Mouse (Mus musculus) adrenal gland, postnatal 25 days (tissue): ENCODE data around the gene Dhcr24. TPM values are rescaled to one million over a fixed set of nuclear protein-coding genes. Genes with fewer than 3 reads are reported as not detected.

ENCODE experiments used
- DNase-seq: peaks from one replicate; pipeline ENCODE4 v3.0.0; 2021; ENCODE audit warnings: mixed read lengths
- total RNA-seq: library from RNA; stranded (reverse); gene quantifications from 2 replicates; pipeline ENCODE4 v1.2.3, GENCODE M21; 2021

Gene Dhcr24
- total RNA-seq, 1 experiment from 2014 or later, result 448 TPM

DNA sequence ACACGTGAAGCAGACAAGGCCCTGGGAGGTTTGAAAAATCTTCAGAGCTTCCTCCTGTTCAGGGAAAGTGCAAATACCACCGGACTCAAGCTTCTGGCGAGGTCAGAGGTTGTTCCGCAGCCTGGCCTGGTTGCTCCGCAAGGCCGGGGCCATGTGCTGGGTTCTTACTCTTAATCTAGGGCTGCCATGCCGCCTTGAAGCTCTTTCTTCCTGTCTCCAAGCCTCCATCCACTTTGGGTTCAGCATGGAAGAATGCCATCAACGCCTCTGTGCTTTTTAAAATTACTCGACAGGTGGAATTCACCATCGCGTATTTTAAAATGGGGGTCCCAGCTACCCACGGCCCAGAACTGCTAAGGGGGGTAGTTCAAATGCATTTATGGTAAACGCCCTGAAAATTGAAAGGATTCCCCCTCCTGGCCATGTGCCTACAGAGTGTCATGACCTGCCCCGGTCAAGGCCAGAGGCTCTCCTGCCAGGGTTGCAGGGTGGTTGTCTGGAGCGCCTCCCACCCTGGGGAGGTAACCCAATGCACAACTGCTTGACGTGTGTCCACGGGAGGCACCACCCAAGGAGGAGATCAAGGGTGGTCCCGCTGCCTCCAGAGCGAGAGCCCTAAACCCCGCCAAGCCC lies 509 bp upstream of the Dhcr24 start:
- DNase-seq, result no peak

DNA sequence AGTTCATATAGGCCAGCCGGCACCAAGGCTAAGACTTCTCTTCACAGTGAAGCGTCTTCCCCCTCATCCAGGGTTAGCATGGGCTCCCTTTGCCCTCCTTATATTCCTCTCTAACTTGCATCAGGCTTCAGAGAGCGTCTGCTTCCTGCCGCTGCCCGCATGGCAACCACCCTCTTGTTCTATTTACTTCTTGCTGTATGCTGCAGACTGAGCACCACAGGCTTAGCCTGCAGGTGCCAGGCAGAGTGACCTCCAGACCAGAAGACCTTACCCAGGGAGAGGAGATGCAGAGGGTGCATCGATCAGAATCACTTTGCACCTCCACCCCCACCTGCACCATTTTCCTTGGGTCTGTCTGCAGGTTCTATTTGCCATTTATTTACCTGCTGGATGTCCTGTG lies 1.2 kb downstream of the Dhcr24 start:
- no peak for DNase-seq

DNA sequence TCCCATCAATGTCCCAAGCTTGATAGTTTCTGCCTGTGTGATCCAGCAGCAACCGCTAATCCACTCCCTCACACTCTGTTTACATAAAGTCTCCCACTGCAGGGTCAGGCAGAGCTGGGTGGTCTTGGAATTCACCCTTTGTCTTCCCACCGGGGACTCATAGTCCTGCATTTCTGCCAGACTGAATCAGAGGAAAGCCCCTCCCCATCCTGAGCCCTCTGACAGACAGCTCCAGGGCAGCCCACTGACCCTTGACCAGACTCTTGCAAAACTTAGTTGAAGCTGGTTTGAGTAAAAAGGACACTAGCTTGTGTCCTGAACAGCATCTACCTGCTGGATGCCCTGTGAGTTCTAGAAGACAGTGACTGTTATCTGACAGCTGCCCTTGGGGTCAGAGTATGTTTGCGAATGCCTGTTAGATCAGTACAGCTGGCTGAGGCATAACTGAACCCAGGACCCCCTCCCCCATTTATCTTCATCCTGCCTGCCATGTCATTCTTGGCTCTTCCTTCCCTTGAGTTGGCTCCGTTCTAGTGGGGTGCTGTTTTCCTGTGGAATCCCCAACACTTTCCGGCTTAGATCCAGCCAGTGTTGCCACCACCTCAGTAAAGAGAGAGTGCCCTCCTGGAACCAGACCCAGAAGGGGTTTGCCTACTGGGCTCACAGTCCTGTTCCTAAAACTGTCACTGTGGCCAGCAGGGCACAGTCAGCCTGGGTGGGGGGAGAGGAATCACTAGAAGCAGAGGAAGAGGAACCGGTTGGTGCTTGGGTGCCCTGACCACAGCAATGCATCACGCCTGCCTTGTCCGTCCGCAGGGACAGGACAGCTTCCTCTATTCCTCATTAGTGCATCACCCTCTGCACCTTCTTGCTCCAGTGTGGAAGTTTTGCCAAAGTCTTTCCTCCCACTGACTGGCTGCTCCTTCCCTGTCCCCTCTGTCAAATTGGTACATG lies 2.3 kb downstream of the Dhcr24 start:
- no peak for DNase-seq

DNA sequence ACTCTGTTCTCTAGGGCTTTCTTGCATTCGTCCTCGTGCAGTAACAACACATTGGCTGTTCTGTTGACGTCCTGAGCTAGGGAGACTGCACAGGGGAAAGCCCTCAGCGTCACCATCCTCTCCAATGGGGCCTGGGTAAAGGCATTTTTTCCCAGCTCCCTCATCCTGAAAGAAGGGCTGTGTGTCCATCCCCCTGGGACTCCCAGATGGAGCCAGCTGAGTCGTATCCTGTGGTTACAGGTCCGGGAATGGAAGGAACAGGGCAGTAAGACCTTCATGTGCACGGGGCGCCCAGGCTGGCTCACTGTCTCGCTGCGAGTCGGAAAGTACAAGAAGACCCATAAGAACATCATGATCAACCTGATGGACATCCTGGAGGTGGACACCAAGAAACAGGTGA lies 3.3 kb downstream of the Dhcr24 start:
- DNase-seq, result no peak

DNA sequence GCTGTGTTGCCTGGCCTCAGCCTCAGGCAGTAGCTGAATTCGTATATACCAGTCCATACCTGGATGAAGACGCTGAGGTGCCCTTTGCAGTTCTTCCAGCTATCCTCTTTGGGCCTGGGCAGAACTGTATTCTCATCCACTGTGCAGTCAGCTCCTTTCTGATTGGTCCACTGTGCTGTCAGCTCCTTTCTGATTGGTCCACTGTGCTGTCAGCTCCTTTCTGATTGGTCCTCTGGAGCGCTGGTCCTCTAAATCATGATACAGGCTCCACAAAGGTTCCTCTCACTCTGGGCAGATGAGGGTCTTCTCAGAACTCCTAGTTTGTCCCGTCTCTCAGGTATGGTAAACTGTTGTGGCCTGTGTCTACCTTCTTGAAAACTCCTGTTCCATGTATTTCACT lies 8.8 kb downstream of the Dhcr24 start:
- no peak for DNase-seq

DNA sequence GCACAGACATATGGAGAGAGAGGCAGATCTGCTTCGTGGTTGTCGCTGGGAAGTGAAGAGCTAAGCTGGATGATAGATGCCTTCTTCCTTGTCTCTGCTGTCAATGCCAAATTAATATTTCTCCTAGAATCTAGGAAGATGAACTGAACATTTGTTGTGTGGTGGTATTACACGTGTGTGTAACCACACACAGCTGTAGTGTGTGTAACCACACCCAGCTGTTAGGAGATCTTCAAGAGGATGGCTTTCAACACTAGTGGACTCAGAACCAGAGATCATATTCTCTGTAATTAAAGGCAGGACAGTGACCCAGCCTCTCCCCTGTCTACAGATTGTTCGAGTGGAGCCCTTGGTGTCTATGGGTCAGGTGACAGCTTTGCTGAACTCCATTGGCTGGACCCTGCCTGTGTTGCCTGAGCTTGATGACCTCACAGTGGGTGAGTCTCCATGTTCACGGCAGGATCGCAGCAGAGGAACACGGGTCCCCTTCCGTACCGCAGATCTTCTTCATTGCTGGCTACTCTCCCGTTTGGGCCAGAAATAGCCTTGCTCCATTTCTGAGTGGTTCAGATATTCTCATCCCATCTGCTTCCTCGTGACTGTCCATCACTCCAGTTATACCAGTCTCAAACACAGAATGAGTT lies 10.4 kb downstream of the Dhcr24 start:
- DNase-seq, result no peak

DNA sequence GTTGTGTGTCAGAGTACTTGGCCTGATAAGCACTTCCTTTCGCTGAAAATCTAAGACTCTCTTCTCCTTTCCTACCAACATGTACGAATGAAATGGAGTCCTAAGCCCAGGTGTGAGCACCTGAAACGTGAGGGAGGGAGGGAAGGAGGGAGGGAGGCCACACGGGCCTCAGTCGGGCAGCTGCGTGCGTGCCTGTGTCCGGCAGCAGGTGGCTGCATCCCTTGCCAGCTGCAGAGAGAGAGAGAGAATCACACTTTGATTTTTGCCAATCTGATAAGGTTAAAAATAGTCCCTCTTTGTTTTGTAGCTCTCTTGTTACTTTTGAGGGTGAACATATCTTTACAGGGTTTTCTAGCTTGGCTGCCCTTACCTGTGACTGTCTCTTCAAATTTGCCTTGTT lies 14.2 kb downstream of the Dhcr24 start:
- DNase-seq, result no peak

DNA sequence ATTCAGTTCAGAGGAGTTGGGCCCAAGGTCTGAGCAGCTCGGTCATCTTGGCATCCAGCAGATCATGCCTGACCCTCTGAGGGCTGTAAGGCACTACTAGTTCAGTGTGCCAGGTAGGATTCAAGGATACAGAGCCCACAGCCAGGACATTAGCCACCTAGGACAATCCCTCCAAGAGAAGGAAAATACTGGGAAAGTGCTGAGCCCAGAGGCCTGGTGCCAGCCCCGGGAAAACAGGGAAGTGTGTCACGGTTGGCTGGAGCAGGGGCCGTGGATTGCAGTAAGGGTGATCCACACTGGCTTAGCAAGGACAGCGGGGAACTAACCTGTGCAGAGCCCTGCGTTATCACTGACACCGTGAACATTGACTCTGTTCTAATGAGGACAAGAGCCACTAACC lies 16.7 kb downstream of the Dhcr24 start:
- no peak for DNase-seq

DNA sequence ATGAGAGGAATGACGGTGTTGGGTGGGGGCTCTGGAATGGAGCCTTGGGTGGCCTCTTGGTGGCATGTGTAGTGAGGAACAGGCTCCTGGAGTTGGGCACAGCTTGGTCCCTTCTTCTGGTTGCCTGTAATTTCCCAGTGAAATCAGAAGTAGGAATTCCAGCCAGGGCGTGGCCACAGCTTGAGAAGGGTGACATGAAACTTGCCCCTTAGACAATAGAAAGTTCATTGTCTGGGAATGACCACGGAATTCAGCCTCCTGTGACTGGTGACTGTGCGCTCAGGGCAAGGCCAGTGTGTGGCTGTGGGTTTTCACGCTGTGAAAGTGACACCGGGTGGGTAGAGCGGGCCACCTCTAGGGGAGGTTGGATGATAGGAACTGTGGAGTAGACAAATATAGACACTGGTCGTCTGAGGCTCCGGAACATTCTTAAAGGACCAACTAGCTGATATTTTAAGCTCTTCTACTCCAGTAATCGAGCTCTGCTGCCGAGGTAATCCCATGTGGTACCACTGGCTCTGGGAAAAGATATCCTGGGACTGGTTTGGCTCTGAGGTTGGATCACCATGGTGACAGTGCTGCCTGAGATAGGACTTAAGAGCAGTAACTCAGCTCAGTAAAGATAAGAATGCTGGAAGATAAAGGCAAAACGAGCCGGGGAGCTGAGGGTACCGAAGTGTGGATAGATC lies 20.5 kb downstream of the Dhcr24 start:
- DNase-seq, result no peak

DNA sequence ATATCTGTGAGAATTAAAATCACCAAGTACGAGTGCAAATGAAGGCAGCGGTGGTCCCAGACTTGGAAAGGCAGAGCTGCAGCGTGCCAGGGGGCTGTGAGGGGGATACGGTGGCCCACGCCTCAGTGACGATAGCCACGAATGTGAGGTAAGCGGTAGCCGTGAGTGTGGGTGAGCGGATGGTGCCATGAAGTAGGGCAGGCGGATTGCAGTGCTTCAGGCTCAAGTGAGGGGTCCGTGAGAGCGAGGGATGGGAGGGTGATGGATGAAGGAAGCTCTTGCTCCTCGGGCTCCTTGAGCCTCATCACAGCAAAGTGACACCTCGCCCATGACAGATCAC lies 21.0 kb downstream of the Dhcr24 start:
- no peak for DNase-seq

DNA sequence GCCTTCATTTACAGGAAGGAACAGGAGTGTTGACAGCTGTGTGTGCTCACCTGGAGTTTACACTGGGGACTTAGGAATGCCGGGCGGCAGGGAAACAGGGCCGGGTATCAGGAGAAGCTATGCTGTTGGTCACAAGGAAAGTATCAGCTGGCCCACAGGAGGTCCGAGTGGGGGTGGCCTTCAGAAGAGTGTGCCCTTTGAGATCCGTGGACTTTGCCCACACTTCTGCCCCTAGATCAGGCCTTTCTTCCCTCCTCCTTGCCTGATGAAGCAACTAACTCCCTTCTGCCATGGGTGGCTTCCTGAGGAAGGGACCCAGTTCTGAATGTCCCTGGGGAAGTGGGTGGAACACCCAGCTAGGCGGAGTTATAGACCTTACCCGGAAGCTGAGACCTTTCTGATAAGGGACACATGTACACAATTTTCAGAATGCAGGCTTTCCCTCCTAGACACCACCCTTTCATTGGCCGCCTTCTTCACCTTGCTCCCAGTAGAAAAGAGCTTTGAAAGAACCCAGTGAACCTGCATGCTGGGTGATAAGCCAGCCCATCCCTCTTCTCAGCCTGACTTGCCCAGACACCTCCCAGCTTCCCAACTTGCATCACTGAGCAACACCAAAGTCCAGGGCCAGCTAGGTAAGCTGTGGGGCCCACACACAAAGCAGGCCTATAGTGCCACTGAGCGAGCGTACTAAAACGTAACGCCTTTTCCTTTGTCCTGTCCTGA lies 21.8 kb downstream of the Dhcr24 start:
- no peak for DNase-seq

DNA sequence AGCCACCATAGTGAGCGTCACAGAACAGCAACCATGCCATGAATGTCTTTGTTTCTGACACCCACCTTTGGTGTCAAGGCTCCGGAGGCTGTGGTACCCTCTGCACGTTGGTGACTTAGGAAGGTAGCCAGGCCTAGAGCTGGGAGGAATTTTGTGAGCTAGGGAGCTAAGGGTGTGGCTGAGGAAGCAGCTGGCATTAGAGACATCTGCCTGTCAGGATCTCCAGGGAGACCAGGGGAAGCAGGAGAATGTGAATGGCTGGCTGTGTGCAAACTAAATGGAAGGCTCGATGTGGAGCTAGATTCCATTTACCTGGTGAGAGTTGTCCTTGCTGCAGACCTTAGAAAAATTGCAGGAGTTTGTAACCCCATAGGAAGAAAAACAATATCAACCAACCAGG lies 23.8 kb downstream of the Dhcr24 start:
- no peak for DNase-seq

DNA sequence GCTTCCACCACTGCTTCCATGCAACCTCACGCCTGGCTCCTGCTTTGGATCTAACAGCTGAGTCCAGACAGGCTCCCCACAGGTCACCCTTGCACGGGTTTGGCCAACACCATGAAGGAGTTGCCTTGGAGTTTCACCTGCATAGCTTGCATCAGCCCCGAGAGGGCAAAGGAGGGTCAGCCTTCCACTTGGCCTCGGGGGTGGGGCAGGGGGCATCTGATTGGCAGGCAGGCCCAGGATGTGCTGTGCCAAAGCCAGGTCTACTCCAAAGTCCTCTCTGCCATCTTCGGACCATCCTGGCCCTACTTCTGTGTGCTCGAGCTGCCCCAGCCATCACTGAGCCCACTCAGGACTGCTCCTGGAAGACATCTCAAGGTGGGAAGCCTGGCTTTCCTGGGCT lies 26.2 kb downstream of the Dhcr24 start:
- no peak for DNase-seq

DNA sequence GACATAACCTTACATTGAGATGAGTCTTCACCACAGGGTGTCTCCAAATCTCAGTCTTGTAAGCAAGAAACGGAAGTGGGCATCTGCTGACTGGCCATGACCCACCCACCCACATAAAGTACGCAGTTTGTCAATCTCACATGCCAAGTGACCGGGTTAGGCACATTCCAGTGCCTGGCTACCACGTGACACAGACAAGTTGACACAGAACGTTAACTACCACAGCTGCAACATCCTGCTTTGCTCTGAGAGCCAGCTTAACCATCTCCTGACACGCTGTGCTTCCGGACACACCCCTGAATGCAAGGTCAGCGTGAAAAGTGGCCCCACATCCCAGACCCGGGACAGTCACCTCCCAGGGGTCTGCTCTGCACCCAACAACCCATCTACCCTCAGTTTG lies 29.3 kb downstream of the Dhcr24 start:
- no peak for DNase-seq

DNA sequence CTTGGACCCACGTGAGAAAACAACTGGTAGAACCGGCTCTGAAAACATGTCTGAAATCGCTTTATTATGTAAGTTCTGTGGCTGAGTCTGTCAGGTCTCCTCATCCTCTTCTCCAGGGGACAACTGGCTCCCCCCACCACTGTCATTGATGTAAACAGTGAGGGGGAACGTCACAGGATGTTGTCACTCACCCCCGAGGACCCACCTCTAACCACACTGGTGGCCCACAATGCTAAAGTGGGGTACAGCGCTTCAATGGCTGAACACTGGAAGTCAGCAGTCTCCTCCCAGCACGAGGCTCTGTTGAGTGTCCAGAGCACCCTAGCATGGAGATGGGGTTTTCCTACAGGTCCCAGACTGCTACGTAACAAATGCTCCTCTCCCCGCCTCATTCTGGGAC lies 30.0 kb downstream of the Dhcr24 start:
- no peak for DNase-seq

DNA sequence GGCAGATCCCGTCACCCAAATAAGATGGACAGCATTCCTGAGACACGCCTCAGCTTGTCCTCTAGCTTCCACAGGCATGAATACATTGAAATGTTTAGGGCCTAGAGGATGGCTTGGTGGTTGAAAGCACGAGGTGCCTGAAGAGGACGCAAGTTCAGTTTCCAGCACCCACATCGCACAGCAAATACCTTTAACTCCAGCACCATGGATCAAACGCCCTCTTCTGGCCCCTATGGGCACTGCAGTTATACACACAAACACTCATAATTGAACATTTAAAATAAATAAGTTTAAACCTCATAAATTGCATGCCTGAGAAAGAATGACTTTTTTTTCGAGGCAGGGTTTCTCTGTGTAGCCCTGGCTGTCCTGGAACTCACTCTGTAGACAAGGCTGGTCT lies 32.8 kb downstream of the Dhcr24 start:
- no peak for DNase-seq

DNA sequence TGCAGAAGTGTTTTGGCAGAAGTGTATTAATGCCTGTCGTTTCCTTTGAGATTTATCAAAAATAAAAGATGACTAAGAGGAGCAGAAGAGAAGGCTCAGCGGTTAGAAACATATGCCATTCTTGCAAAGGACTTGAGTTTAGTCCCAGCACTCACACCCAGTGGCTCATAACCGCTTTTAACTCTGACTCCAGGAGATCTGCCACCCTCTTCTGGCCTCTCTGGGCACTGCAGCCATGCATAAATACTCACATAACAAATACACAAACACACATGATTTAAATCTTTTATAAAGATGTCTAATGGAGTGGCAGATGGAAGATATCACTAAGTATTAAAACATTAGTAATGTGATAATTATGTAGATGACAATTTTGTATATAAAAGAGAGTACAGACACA lies 35.4 kb downstream of the Dhcr24 start:
- DNase-seq, result no peak

DNA sequence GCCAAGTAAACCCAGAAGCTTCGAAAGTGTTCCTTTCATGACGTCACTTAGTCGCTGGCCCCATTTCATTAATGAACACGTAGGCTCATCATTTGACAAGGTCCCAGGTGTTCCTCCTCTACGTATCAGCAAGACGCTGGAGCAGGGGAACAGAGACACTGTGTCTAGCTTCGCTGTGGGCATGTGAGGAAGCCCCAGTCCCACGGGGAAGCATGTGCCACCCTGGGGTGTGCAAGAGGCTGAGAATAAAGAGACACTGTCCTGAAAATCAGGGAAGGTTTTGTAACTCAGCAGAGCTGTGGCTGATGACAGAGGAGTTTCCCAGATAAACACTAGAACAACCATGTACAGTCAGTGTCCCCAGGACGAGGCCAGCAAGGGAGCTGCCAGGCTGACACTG lies 36.2 kb downstream of the Dhcr24 start:
- no peak for DNase-seq

DNA sequence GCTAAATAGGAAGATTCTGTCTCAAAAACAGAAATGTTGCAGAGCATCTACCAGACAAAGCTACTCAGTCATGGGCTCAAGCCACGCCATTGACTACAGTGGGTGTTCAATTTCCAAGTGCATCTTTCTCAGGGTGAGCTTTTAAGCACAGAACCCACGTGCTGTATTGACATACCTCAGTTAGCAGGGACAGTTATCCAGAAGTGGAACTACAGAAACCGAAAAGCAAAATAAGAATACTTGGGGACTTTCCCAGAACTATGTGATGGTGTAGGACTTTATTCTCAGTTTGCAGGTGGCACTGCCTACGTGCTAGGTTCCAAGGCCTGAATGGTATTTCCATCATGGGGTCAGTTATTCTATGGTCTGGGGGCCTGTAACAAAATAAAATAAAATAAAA lies 36.9 kb downstream of the Dhcr24 start:
- DNase-seq, result no peak

DNA sequence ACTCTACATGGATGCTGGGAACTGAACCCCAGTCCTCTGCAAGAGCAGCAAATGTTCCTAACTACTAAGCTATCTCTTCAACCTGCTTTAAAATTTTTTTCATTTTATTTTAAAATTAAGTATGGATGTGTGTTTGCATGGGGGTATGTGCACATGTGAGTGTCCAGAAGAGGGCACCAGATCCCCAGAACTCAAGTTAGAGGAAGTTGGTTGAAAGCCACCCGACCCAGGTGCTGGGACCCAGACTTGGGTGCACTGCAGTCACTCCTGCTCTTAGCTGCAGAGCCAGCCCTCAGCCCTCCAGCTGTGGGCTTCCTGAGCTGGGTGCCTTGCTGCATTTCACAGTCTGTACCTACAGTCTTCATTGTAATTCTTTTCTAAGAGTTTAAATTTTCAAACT lies 38.6 kb downstream of the Dhcr24 start:
- DNase-seq, result no peak

DNA sequence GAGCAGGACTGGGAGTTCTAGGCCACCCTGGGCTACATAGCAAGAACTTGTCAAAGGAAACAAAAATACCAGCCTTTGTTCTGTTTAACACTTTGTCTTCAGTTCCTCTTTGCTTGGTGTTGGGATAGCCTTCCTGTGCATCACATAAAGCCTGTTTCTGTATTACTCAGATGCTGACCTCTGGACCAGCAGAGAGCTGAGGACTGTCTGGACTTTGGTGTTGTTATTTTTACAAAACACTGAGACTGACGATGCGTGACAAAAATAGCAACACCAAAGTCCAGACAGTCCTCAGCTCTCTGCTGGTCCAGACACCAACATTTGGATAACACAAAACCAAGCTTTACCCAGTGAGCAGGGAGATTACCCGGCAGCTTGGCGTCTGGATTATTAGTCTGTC lies 39.9 kb downstream of the Dhcr24 start:
- DNase-seq, result no peak
